Mouse (Mus musculus) olfactory bulb, adult 2 months (tissue): ENCODE results near the gene Egf. TPM values are rescaled to one million over a fixed set of nuclear protein-coding genes. Genes with fewer than 3 reads are reported as not detected.
A peak's percentile ranks its signal among the peaks of the same experiment; 100 is the strongest.
"Not testable (repeated sequence)": the region's sequence is repeated elsewhere in the genome, so short reads cannot be mapped to it uniquely, and the experiment has no call there.

Experiments
- H3K27ac ChIP-seq: fragments of 200-500 bp; 2 replicates; pipeline ENCODE4 v1.5.1; 2012; ENCODE audit warnings: low read depth, low read length; ENCODE audit not compliant: insufficient read depth
- H3K4me1 ChIP-seq: fragments of 200-500 bp; 2 replicates; pipeline ENCODE4 v1.6.1; 2012; ENCODE audit warnings: low read length; ENCODE audit not compliant: control insufficient read depth, insufficient read depth
- H3K4me3 ChIP-seq: fragments of 200-500 bp; 2 replicates; pipeline ENCODE4 v1.5.1; 2012; ENCODE audit warnings: mild to moderate bottlenecking, low read depth, low read length, moderate library complexity; ENCODE audit not compliant: insufficient read depth
- CTCF ChIP-seq: fragments of 200-500 bp; IDR thresholded peaks from 2 replicates; pipeline ENCODE4 v1.5.1; 2012; ENCODE audit warnings: low read depth, mild to moderate bottlenecking, low read length, moderate library complexity; ENCODE audit not compliant: insufficient read depth
- POLR2A ChIP-seq: fragments of 200-500 bp; IDR thresholded peaks from 2 replicates; pipeline ENCODE4 v1.6.1; 2012; ENCODE audit warnings: mild to moderate bottlenecking, low read depth, low read length, moderate library complexity; ENCODE audit not compliant: insufficient read depth
- WGBS: fragments of 180-500 bp; shearing (Covaris S2); methylation state at CpG from one replicate; pipeline ENCODE4 v1.1.7; 2018; 5-methylcytosine and 5-hydroxymethylcytosine counted together
- polyA plus RNA-seq: library from polyadenylated mRNA; stranded (reverse); fragments of >200 nt; gene quantifications from 2 replicates; pipeline ENCODE4 v1.2.4, GENCODE M21; 2012; ENCODE audit warnings: low replicate concordance; ENCODE audit not compliant: missing spikeins, insufficient read depth, insufficient read length

The Egf gene
- polyA plus RNA-seq, 1 experiment = not detected

- WGBS = 88% methylated on average over 10 of the region's 10 CpGs
- Histone ChIP-seq H3K4me3 (no peak overlapping the region), H3K4me1 (no peaks in the 10 kb centered on the region), H3K27ac (no peak overlapping the region)
- TF ChIP-seq POLR2A (no peak), CTCF (no peak)
Measured at GRCm38 (mm10) chr3:129766971-129767794, 12.1 kb upstream of the Egf start.

DNA sequence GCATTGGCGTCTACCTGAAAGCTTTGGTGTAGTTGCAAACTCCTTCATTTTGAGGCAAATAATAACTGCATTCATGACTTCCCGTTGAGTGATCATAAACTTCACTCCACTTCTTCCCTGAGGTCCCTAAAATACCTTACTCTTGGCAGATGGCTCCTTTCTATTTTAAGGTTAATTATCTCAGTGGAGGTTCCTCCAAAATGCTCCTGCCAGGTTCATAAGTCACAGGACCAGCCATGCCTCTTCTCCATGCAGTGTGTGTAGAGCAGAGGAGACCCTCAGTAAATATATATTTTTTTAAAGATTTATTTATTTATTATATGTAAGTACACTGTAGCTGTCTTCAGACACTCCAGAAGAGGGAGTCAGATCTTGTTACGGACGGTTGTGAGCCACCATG, 11.0 kb upstream of the Egf start:
- H3K27ac ChIP-seq = no peak overlapping the region
- no peaks in the 10 kb centered on the region for H3K4me1 ChIP-seq
- 88% methylated on average over 4 of the region's 4 CpGs for WGBS
- no peak overlapping the region for H3K4me3 ChIP-seq
- TF ChIP-seq CTCF (no peak), POLR2A (no peak)

DNA sequence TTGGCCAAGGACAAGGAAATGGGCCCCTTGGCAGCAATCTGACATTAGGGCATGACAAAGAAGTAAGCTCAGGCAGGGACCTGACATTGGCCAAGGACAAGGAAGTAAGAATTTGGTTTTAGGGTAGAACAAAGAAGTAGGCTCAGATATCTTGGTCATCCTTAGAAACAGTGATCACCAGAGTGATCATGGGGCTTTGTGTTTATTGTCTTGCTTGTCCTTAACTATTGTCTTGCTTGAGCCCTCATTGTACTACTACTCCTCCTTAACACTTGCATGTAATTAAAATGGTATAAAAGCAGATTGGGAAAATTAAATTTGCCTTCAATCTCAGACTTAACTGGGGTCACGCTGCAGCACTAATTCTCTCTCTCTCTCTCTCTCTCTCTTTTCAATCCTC, 2.5 kb upstream of the Egf start:
- not testable (repeated sequence) for H3K4me3 ChIP-seq, H3K4me1 ChIP-seq, H3K27ac ChIP-seq
- WGBS = 74% methylated on average over 1 of the region's 1 CpGs

GRCm38 (mm10) chr3:129744803-129745202, 10.3 kb downstream of the Egf start:
- no peak for TF ChIP-seq POLR2A
- TF ChIP-seq CTCF = peak; percentile 12; the same call in 1 of the 2 replicates
- no peaks in the 10 kb centered on the region for H3K4me1 ChIP-seq
- H3K27ac ChIP-seq = no peak overlapping the region
- 55% methylated on average over 8 of the region's 8 CpGs for WGBS
- H3K4me3 ChIP-seq = no peak overlapping the region

DNA sequence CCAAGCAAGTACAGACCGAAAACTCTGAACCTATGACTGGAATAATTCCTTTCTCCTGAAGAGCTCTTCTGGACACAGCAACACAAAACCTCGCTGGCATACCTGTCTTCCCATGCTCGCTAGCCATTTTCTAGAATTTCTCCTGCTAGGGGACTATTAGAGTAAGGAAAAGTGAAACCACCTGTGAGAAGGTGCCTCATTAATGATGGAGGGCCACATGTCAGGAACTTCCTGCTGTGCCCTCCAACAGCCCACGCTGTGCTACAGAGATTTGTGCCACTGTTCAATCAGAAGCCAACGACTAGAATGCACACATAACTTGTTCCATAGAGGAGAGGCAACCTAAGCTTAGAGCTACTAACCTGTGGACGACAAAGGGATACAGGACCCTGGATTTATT, 12.3 kb downstream of the Egf start:
- Histone ChIP-seq H3K4me3 (no peak overlapping the region), H3K4me1 (no peaks in the 10 kb centered on the region), H3K27ac (no peak overlapping the region)
- 82% methylated on average over 6 of the region's 6 CpGs for WGBS
- no peak for TF ChIP-seq CTCF
- no peak for TF ChIP-seq POLR2A

DNA sequence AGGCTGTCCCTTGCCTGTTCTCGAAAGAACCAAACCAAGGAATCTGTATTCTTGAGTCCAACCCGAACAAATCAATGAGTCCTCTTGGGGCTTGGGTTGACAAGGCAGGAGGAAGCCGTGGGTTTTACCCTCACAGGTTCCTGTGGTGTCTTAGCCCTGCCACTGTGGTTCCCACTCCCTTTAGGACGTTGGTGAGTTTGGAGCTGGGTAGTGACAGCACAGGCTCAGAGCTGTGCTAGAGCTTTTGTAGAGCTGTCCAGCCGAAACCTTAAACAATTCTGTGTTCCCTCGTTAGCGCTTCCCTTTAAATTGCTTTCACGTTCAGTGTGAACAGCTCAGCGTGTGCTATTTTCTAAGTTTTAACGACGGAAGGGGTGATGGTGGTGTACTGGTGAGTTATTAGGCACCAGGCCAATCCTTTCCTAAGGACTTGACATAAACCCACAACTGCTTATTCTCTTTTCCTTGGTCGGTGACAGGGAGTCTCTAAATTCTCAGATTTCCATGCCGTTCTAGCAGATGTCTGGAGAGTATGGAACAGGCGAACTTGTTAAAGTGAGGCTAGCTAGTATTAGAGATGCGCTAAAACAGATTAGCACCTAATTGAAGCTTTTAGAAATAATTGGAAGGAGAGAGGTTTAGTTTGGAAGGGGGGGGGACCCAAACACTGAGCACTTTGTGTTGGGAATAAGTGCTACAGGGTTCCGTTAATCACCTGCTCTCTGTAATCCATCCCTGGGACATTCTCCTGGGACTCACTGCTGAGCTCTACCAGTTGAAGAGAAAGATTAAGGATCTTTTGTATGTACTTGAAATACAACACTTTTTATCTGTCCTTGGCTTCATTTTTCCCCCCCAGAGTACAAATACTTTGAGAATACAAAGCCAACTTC, 16.6 kb downstream of the Egf start:
- Histone ChIP-seq H3K4me1 (no peaks in the 10 kb centered on the region), H3K27ac (no peak overlapping the region), H3K4me3 (no peak overlapping the region)
- TF ChIP-seq POLR2A (no peak), CTCF (no peak)
- WGBS = 24% methylated on average over 16 of the region's 16 CpGs

- Histone ChIP-seq H3K27ac (no peak overlapping the region), H3K4me3 (no peak overlapping the region), H3K4me1 (no peaks in the 10 kb centered on the region)
- WGBS = 78% methylated on average over 6 of the region's 6 CpGs
- TF ChIP-seq CTCF = no peak
- TF ChIP-seq POLR2A = no peak
Measured at GRCm38 (mm10) chr3:129731636-129732035, 23.5 kb downstream of the Egf start.

DNA sequence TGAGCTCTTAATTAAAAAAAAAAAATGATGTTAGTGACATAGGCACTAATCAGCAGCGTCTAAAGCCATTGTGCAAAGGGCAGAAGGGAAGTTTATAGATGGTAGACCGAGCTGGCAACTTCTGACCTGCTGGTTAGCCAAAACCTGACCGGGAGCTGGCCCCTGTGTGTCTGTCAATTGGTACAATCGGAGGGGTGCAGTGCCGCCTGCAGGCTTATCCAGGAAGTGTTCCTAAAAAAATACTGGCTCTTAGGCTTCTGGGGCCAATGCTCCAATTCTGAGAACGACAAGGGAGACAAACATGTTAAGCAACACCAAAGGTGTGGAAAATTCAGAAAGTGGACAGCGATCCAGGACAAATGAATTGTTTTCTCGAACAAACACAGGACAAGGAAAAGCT, 24.7 kb downstream of the Egf start:
- H3K4me1 ChIP-seq = no peaks in the 10 kb centered on the region
- H3K4me3 ChIP-seq = no peak overlapping the region
- whole genome bisulfite sequencing = 31% methylated on average over 8 of the region's 8 CpGs
- no peak overlapping the region for H3K27ac ChIP-seq
- no peak for TF ChIP-seq POLR2A
- TF ChIP-seq CTCF = no peak

- WGBS = 85% methylated on average over 5 of the region's 5 CpGs
- Histone ChIP-seq H3K4me1 (no peaks in the 10 kb centered on the region), H3K27ac (no peak overlapping the region), H3K4me3 (no peak overlapping the region)
- TF ChIP-seq CTCF (no peak), POLR2A (no peak)
Measured at GRCm38 (mm10) chr3:129729916-129730315, 25.2 kb downstream of the Egf start.
